Mouse (Mus musculus) embryonic facial prominence, embryonic 10.5 days (tissue): ENCODE results near the gene Cers1. TPM values are rescaled to one million over a fixed set of nuclear protein-coding genes. Genes with fewer than 3 reads are reported as not detected.

Experiments used
- DNase-seq: peaks from one replicate; pipeline ENCODE4 v3.0.0-alpha.2; 2017; ENCODE audit warnings: low spot score
- H3K27ac ChIP-seq: fragments of 300-500 bp; sonication (generic); replicated peaks from 2 replicates; pipeline ENCODE4 v1.5.1; 2016; ENCODE audit warnings: mild to moderate bottlenecking
- H3K27me3 ChIP-seq: fragments of 300-500 bp; sonication (generic); replicated peaks from 2 replicates; pipeline ENCODE4 v1.6.1; 2016; ENCODE audit warnings: low read depth, mild to moderate bottlenecking; ENCODE audit not compliant: poor library complexity, severe bottlenecking
- H3K36me3 ChIP-seq: fragments of 300-500 bp; sonication (generic); replicated peaks from 2 replicates; pipeline ENCODE4 v1.6.1; 2016; ENCODE audit warnings: mild to moderate bottlenecking, moderate library complexity
- H3K4me1 ChIP-seq: fragments of 300-500 bp; sonication (generic); 2 replicates; pipeline ENCODE4 v1.6.1; 2016
- H3K4me3 ChIP-seq: fragments of 300-500 bp; sonication (generic); 2 replicates; pipeline ENCODE4 v1.5.1; 2016; ENCODE audit warnings: mild to moderate bottlenecking, moderate library complexity
- H3K9me3 ChIP-seq: fragments of 300-500 bp; sonication (generic); 2 replicates; pipeline ENCODE4 v1.6.1; 2016; ENCODE audit warnings: mild to moderate bottlenecking
- WGBS: fragments of 180-500 bp; shearing (Covaris S2); methylation state at CpG from one replicate; pipeline ENCODE4 v1.1.7; 2016; 5-methylcytosine and 5-hydroxymethylcytosine counted together
- polyA plus RNA-seq: library from polyadenylated mRNA; unstranded; fragments of >200 nt; fragmentation: Nextera tagmentation; extraction: Ambion mirVana; gene quantifications from 2 replicates; pipeline ENCODE4 v1.2.1, GENCODE M21; 2016

Cers1 gene
- polyA plus RNA-seq, 1 experiment from 2014 or later: 4.1 TPM

- H3K4me3 ChIP-seq: no peak overlapping the region
- peaks cover 72% of the 10 kb centered on the region for H3K27me3 ChIP-seq
- H3K27ac ChIP-seq: no peak overlapping the region
- 83% methylated on average over 12 of the region's 12 CpGs for WGBS
- no peaks in the 10 kb centered on the region for H3K9me3 ChIP-seq
- peaks cover 7% of the 10 kb centered on the region for H3K36me3 ChIP-seq
- peaks cover 18% of the 10 kb centered on the region for H3K4me1 ChIP-seq
- no peak for DNase-seq
These were observed 64.5 kb downstream of the Cers1 start for GRCm38 (mm10) chr8:70380069-70380468.

Other genes starting within 250 kb of the Cers1 start
- 0.47 and 0.80 TPM in 2 replicates for gene Tm6sf2, start 242.9 kb upstream of the Cers1 start, polyA plus RNA-seq
- gene Hapln4, start 232.3 kb upstream of the Cers1 start, polyA plus RNA-seq: 0.14 and 0.24 TPM in 2 replicates
- 6.2 and 6.8 TPM in 2 replicates for gene Ncan, start 194.9 kb upstream of the Cers1 start, polyA plus RNA-seq
- 32.0 and 33.4 TPM in 2 replicates for gene Nr2c2ap, start 184.4 kb upstream of the Cers1 start, polyA plus RNA-seq
- 22.4 and 25.2 TPM in 2 replicates for gene Rfxank, start 176.6 kb upstream of the Cers1 start, polyA plus RNA-seq
- gene Borcs8, start 176.3 kb upstream of the Cers1 start, polyA plus RNA-seq: 45.8 and 46.8 TPM in 2 replicates
- gene Mef2b, start 176.1 kb upstream of the Cers1 start, polyA plus RNA-seq: 0.69 and 0.70 TPM in 2 replicates
- gene Tmem161a, start 143.4 kb upstream of the Cers1 start, polyA plus RNA-seq: 66.1 and 72.1 TPM in 2 replicates
- gene Slc25a42, start 103.5 kb upstream of the Cers1 start, polyA plus RNA-seq: 2.6 and 2.9 TPM in 2 replicates
- gene Sugp2, start 81.5 kb upstream of the Cers1 start, polyA plus RNA-seq: 47.0 and 50.8 TPM in 2 replicates
- gene Armc6, start 81.3 kb upstream of the Cers1 start, polyA plus RNA-seq: 30.8 and 31.9 TPM in 2 replicates
- gene Homer3, start 32.9 kb upstream of the Cers1 start, polyA plus RNA-seq: 121 and 130 TPM in 2 replicates
- 51.0 and 58.1 TPM in 2 replicates for gene Ddx49, start 13.3 kb upstream of the Cers1 start, polyA plus RNA-seq
- 293 and 297 TPM in 2 replicates for gene Cope, start 13.3 kb upstream of the Cers1 start, polyA plus RNA-seq
- gene Gdf1, start 14.0 kb downstream of the Cers1 start, polyA plus RNA-seq: 5.6 and 5.7 TPM in 2 replicates
- 21.9 and 22.1 TPM in 2 replicates for gene Upf1, start 37.5 kb downstream of the Cers1 start, polyA plus RNA-seq
- 0.19 and 0.37 TPM in 2 replicates for gene Comp, start 57.8 kb downstream of the Cers1 start, polyA plus RNA-seq
- gene Crtc1, start 123.8 kb downstream of the Cers1 start, polyA plus RNA-seq: 17.3 and 20.6 TPM in 2 replicates
- 22.4 and 24.1 TPM in 2 replicates for gene Klhl26, start 161.2 kb downstream of the Cers1 start, polyA plus RNA-seq
- gene Tmem59l, start 171.6 kb downstream of the Cers1 start, polyA plus RNA-seq: 28.3 and 29.4 TPM in 2 replicates
- 103 and 116 TPM in 2 replicates for gene Crlf1, start 177.4 kb downstream of the Cers1 start, polyA plus RNA-seq
- gene Rex1bd, start 191.0 kb downstream of the Cers1 start, polyA plus RNA-seq: 118 and 138 TPM in 2 replicates
- 908 and 951 TPM in 2 replicates for gene Uba52, start 195.0 kb downstream of the Cers1 start, polyA plus RNA-seq
- gene Fkbp8, start 211.9 kb downstream of the Cers1 start, polyA plus RNA-seq: 278 and 285 TPM in 2 replicates
- gene Kxd1, start 212.2 kb downstream of the Cers1 start, polyA plus RNA-seq: 49.7 and 51.0 TPM in 2 replicates
- 20.8 and 21.1 TPM in 2 replicates for gene Ell, start 223.7 kb downstream of the Cers1 start, polyA plus RNA-seq